Mouse (Mus musculus): ENCODE data around the gene Gpr37.
A peak's percentile ranks its signal among the peaks of the same experiment; 100 is the strongest.

The Gpr37 gene

GRCm38 (mm10) chr6:25690629-25691028 is at the start of gene Gpr37:
Gpr37 (minus strand) TSS chr6:25690729.
- DNase-seq: no peak

- no peak for DNase-seq
These were observed 46.0 kb upstream of the Gpr37 start for GRCm38 (mm10) chr6:25736533-25736932.

GRCm38 (mm10) chr6:25726560-25726959 is 36.0 kb upstream of the Gpr37 start:
- DNase-seq: no peak

- DNase-seq: no peak
These were observed 20.1 kb upstream of the Gpr37 start for GRCm38 (mm10) chr6:25710601-25711000.

- peak; percentile 38 for DNase-seq
These were observed 18.8 kb upstream of the Gpr37 start for GRCm38 (mm10) chr6:25709250-25709895.

- no peak for DNase-seq
These were observed 9.4 kb upstream of the Gpr37 start for GRCm38 (mm10) chr6:25699956-25700355.

GRCm38 (mm10) chr6:25690284-25690605 is 284 bp downstream of the Gpr37 start:
- DNase-seq: peak; percentile 9

- DNase-seq: peak; percentile 5
These were observed 827 bp downstream of the Gpr37 start for GRCm38 (mm10) chr6:25689520-25690283.

- no peak for DNase-seq
These were observed 1.5 kb downstream of the Gpr37 start for GRCm38 (mm10) chr6:25688927-25689519.

GRCm38 (mm10) chr6:25686760-25687200 is 3.7 kb downstream of the Gpr37 start:
- DNase-seq: peak; percentile 12

GRCm38 (mm10) chr6:25684391-25684790 is 6.1 kb downstream of the Gpr37 start:
- DNase-seq: no peak

GRCm38 (mm10) chr6:25675111-25675510 is 15.4 kb downstream of the Gpr37 start:
- DNase-seq: no peak

GRCm38 (mm10) chr6:25673801-25674200 is 16.7 kb downstream of the Gpr37 start:
- DNase-seq: no peak

GRCm38 (mm10) chr6:25670150-25670549 is 20.4 kb downstream of the Gpr37 start:
- no peak for DNase-seq

- DNase-seq: no peak
These were observed 26.6 kb downstream of the Gpr37 start for GRCm38 (mm10) chr6:25663942-25664341.

- no peak for DNase-seq
These were observed 30.4 kb downstream of the Gpr37 start for GRCm38 (mm10) chr6:25659924-25660675.

All from kidney, adult 9 months (tissue).